Mouse (Mus musculus) G1E (cell line): ENCODE measurements around the gene Tmem230. TPM values are rescaled to one million over a fixed set of nuclear protein-coding genes. Genes with fewer than 3 reads are reported as not detected.

Experiments
- ATAC-seq: 2 replicates; pipeline ENCODE4 v1.8.0; 2016; ENCODE audit warnings: mild to moderate bottlenecking; ENCODE audit not compliant: insufficient number of reproducible peaks, poor library complexity, low FRiP score, severe bottlenecking; ENCODE audit errors: extremely low read depth
- DNase-seq: peaks from one replicate; pipeline ENCODE4 v3.0.0; 2012; ENCODE audit warnings: low spot score
- H3K27me3 ChIP-seq: 2 replicates; pipeline ENCODE4 v1.6.1; 2012; ENCODE audit warnings: mild to moderate bottlenecking, low read length, inconsistent platforms; ENCODE audit not compliant: insufficient read depth
- H3K36me3 ChIP-seq: replicated peaks from 2 replicates; pipeline ENCODE3; 2012; ENCODE audit warnings: mild to moderate bottlenecking, inconsistent platforms
- H3K4me1 ChIP-seq: 2 replicates; pipeline ENCODE4 v1.6.1; 2012; ENCODE audit warnings: low read depth, low read length, inconsistent platforms, mixed read lengths; ENCODE audit not compliant: insufficient read depth
- H3K4me3 ChIP-seq: 2 replicates; pipeline ENCODE4 v1.5.1; 2012; ENCODE audit warnings: low read depth, mild to moderate bottlenecking, inconsistent platforms, low read length, moderate library complexity, mixed read lengths
- H3K9me3 ChIP-seq: replicated peaks from 2 replicates; pipeline ENCODE4 v1.6.1; 2012; ENCODE audit warnings: inconsistent platforms
- CTCF ChIP-seq: IDR thresholded peaks from 2 replicates; pipeline ENCODE4 v1.5.1; 2012; ENCODE audit warnings: low read depth, low read length, inconsistent platforms, mixed read lengths
- GATA1 ChIP-seq: IDR thresholded peaks from 2 replicates; pipeline ENCODE4 v1.6.1; 2012; ENCODE audit warnings: borderline replicate concordance, low read length, inconsistent platforms, mixed read lengths
- GATA2 ChIP-seq: IDR thresholded peaks from 2 replicates; pipeline ENCODE4 v1.6.1; 2012; ENCODE audit warnings: low read depth, low read length, inconsistent platforms, borderline replicate concordance
- POLR2AphosphoS5 ChIP-seq: IDR thresholded peaks from 2 replicates; pipeline ENCODE4 v1.6.1; 2012; ENCODE audit warnings: low read depth, low read length, inconsistent platforms; ENCODE audit not compliant: insufficient replicate concordance
- TAL1 ChIP-seq: conservative IDR thresholded peaks from 2 replicates; pipeline ENCODE4 v1.6.1; 2012; ENCODE audit warnings: low read depth, low read length, inconsistent platforms, mixed read lengths
- polyA plus RNA-seq: library from polyadenylated mRNA; stranded (reverse); fragments of >175 nt; gene quantifications from 2 replicates; pipeline ENCODE4 v1.2.3, GENCODE M21; 2012
- total RNA-seq, 2 experiments: library from RNA; stranded (forward) in 1 of 2; stranded (reverse) in 1 of 2; fragments of 200-1000 nt in 1 of 2; fragments of >200 nt in 1 of 2; fragmentation: Nextera tagmentation in 1 of 2; gene quantifications; 2 replicates each; pipeline ENCODE4 v1.2.3; 2014 to 2017

Tmem230 gene
- total and polyA plus RNA-seq, 3 experiments, result 37.1 to 113 (median 41.6) TPM

DNA sequence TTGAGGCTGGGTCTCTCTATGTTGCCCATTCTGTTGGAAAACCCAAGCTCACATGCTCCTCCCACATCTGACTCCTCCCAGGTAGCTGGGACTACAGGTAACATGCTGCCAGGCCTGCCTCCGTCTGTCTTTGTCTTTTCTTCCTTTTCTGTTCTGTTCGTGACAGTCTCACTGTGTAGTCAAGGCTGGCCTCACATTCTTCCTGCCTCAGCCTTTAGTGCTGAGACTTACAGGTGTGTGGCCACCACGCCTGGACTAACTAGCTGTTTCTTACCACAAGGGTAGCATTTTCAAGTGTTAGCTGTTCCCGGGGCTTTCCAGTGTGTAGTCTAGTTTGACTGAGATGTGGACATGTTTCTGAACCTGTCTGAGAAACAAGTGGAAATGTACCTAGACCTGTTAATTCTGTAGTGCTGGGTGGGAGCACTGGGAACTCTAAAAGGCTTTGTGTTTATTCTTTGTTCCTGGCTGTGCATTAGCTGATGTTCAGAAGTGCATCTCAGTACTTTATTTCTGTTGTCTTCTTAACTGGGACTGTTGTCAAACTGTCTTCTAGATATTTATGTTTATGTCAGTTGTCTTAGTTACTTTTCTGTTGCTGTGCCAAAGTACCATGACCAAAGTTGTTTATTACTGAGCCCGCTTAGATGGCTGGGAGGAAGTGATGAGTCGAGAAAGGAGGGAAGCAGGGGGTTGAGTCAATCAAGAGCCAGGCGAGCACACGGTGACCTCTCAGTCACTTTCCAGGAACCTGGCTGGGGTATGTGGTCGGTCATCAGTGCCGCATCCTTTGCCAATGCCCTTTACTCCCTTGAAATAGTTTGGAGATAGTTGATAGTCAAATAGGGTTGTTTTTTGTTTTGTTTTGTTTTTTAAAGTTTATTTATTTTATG, 34.2 kb upstream of the Tmem230 start:
- H3K27me3 ChIP-seq, result no peaks in the 10 kb centered on the region
- H3K4me3 ChIP-seq, result no peak overlapping the region
- no peak for DNase-seq
- TF ChIP-seq TAL1 (no peak), GATA2 (no peak), GATA1 (no peak), POLR2AphosphoS5 (no peak), CTCF (no peak)
- H3K4me1 ChIP-seq, result peaks cover 5% of the 10 kb centered on the region
- no peak for ATAC-seq
- H3K9me3 ChIP-seq, result 0 out of 2 replicates have a peak, but pooled peaks cover 2% of the 10 kb centered on the region
- H3K36me3 ChIP-seq, result peaks cover 70% of the 10 kb centered on the region

DNA sequence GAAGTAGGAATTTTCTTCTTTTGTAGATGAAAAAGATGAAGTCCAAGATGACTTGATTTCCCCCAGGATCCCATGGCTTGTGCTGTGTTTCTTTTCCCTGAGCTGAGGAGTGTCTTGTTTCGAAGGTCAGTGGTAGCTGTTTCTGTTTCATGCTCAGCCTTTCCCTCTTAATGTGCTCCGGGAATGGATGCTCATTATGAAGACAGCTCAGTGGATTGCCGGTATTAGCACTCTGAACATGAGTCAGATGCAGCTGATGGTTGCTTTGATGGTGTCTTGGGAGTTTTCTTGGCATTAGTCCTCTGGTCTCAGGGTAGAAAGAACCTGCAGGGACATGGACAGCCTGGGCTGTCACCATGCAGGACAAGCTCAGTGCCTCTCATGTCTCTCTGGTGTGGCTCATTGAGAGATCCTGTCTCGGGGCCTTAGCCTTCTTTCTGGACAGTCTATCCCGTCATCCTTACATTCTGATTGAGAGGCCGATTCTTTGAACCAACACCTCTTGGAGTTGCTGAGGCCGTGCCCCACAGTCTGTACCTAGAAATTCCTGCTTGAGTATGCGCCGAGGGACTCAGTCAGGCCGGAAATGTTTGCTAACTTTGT, 33.0 kb upstream of the Tmem230 start:
- DNase-seq (no peak), ATAC-seq (no peak)
- TF ChIP-seq GATA1 (no peak), CTCF (no peak), GATA2 (no peak), TAL1 (no peak), POLR2AphosphoS5 (no peak)
- no peaks in the 10 kb centered on the region for H3K27me3 ChIP-seq
- no peaks in the 10 kb centered on the region for H3K9me3 ChIP-seq
- H3K4me3 ChIP-seq, result no peak overlapping the region
- peaks cover 5% of the 10 kb centered on the region for H3K4me1 ChIP-seq
- H3K36me3 ChIP-seq, result peaks cover 73% of the 10 kb centered on the region

DNA sequence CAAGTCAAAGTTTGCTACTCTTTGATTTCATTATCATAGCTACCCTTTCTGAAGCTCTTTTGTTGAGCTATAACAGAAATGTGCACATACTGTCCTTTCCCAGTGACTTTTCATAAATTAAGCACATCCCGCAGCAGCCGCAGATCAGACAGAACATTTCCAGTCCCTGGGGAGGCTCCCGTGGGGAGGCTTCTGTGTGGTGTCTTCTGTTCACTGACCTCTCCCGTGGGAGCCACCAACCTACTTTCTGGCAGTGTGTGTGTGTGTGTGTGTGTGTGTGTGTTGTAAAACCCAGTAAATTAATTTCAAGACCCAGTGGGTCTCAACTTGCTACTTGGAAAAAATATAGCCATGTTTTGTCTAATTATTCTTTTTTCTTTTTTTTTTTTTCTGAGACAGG, 32.4 kb upstream of the Tmem230 start:
- TF ChIP-seq GATA1, result no peak
- no peak for TF ChIP-seq CTCF
- TF ChIP-seq TAL1, result no peak
- no peak for TF ChIP-seq POLR2AphosphoS5
- TF ChIP-seq GATA2, result no peak
- DNase-seq (no peak), ATAC-seq (no peak)
- Histone ChIP-seq H3K4me3 (no peak overlapping the region), H3K27me3 (no peaks in the 10 kb centered on the region), H3K9me3 (no peaks in the 10 kb centered on the region), H3K36me3 (peaks cover 68% of the 10 kb centered on the region), H3K4me1 (peaks cover 5% of the 10 kb centered on the region)

- TF ChIP-seq GATA2, result no peak
- no peak for TF ChIP-seq GATA1
- no peak for TF ChIP-seq TAL1
- no peak for TF ChIP-seq POLR2AphosphoS5
- DNase-seq (no peak), ATAC-seq (no peak)
- H3K4me1 ChIP-seq, result peaks cover 5% of the 10 kb centered on the region; the same call in 1 of the 2 replicates
- H3K4me3 ChIP-seq, result no peak overlapping the region
- no peaks in the 10 kb centered on the region for H3K9me3 ChIP-seq
- H3K27me3 ChIP-seq, result no peaks in the 10 kb centered on the region
- H3K36me3 ChIP-seq, result peaks cover 63% of the 10 kb centered on the region
Observed at GRCm38 (mm10) chr2:132279336-132279882, 31.8 kb upstream of the Tmem230 start.

GRCm38 (mm10) chr2:132278273-132278853, 30.8 kb upstream of the Tmem230 start:
- ATAC-seq, result no peak
- Histone ChIP-seq H3K9me3 (no peaks in the 10 kb centered on the region), H3K36me3 (peaks cover 53% of the 10 kb centered on the region), H3K27me3 (no peaks in the 10 kb centered on the region), H3K4me3 (no peak overlapping the region), H3K4me1 (peaks cover 5% of the 10 kb centered on the region; the same call in 1 of the 2 replicates)
- DNase-seq, result no peak
- no peak for TF ChIP-seq TAL1
- no peak for TF ChIP-seq CTCF
- no peak for TF ChIP-seq POLR2AphosphoS5
- TF ChIP-seq GATA1, result no peak
- TF ChIP-seq GATA2, result no peak

DNA sequence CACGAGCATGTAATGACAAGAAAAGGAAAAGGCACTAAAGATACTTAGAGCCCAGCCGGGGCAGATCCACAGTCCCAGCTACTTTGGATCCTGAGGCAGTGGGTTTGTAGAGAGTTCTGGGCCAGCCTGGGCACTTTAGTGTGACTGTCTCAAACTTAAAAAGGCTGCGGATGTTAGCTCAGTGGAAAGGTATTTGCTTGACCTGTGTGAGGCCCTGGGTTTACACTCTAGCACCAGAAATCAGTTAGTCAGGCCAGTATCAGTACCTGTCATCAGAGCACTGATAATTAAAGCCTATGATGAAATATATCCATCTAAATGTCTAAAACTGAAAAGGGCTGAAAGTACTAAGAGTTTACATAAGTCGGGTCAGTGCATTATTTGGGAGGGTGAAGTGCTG, 28.6 kb upstream of the Tmem230 start:
- Histone ChIP-seq H3K4me3 (no peak overlapping the region), H3K27me3 (no peaks in the 10 kb centered on the region), H3K36me3 (peaks cover 42% of the 10 kb centered on the region), H3K4me1 (no peaks in the 10 kb centered on the region), H3K9me3 (no peaks in the 10 kb centered on the region)
- ATAC-seq (no peak), DNase-seq (no peak)
- TF ChIP-seq GATA1 (no peak), GATA2 (no peak), CTCF (no peak), POLR2AphosphoS5 (no peak), TAL1 (no peak)
